Mouse (Mus musculus): ENCODE results near the gene Cpt1a. TPM values are rescaled to one million over a fixed set of nuclear protein-coding genes. Genes with fewer than 3 reads are reported as not detected.

The Cpt1a gene
- polyA plus RNA-seq, 1 experiment: 24.1 TPM

GRCm38 (mm10) chr19:3376966-3377715 lies 55.0 kb downstream of the Cpt1a start:
- 30% methylated on average over 4 of the region's 4 CpGs for WGBS
- DNase-seq: no peak
- Histone ChIP-seq H3K4me3 (replicated peaks; ENCODE audit: insufficient read depth, low read depth, low read length) (no peak overlapping the region), H3K27ac (ENCODE audit: insufficient read depth, low read length) (no peak overlapping the region), H3K4me1 (ENCODE audit: control insufficient read depth, insufficient read depth, low read length) (no peaks in the 10 kb centered on the region), H3K27me3 (ENCODE audit: control insufficient read depth, insufficient read depth, low read length) (no peaks in the 10 kb centered on the region)
- TF ChIP-seq CTCF (IDR thresholded peaks at IDR 0.05; ENCODE audit: borderline replicate concordance, insufficient read depth, low read depth, low read length) (no peak), POLR2A (IDR thresholded peaks at IDR 0.05; ENCODE audit: borderline replicate concordance, insufficient read depth, low read length) (no peak)

GRCm38 (mm10) chr19:3378614-3379013 lies 56.5 kb downstream of the Cpt1a start:
- H3K27me3 ChIP-seq (ENCODE audit: control insufficient read depth, insufficient read depth, low read length): no peaks in the 10 kb centered on the region
- no peak overlapping the region for H3K4me3 ChIP-seq (replicated peaks; ENCODE audit: insufficient read depth, low read depth, low read length)
- no peaks in the 10 kb centered on the region for H3K4me1 ChIP-seq (ENCODE audit: control insufficient read depth, insufficient read depth, low read length)
- WGBS: 89% methylated on average over 3 of the region's 3 CpGs
- no peak for DNase-seq
- H3K27ac ChIP-seq (ENCODE audit: insufficient read depth, low read length): no peak overlapping the region
- no peak for TF ChIP-seq POLR2A (IDR thresholded peaks at IDR 0.05; ENCODE audit: borderline replicate concordance, insufficient read depth, low read length)
- TF ChIP-seq CTCF (IDR thresholded peaks at IDR 0.05; ENCODE audit: borderline replicate concordance, insufficient read depth, low read depth, low read length): no peak

- TF ChIP-seq CTCF (IDR thresholded peaks at IDR 0.05; ENCODE audit: borderline replicate concordance, insufficient read depth, low read depth, low read length): no peak
- no peak for TF ChIP-seq POLR2A (IDR thresholded peaks at IDR 0.05; ENCODE audit: borderline replicate concordance, insufficient read depth, low read length)
- DNase-seq: no peak
- H3K4me1 ChIP-seq (ENCODE audit: control insufficient read depth, insufficient read depth, low read length): no peaks in the 10 kb centered on the region
- no peaks in the 10 kb centered on the region for H3K27me3 ChIP-seq (ENCODE audit: control insufficient read depth, insufficient read depth, low read length)
- 71% methylated on average over 6 of the region's 6 CpGs for WGBS
- H3K4me3 ChIP-seq (replicated peaks; ENCODE audit: insufficient read depth, low read depth, low read length): no peak overlapping the region
- no peak overlapping the region for H3K27ac ChIP-seq (ENCODE audit: insufficient read depth, low read length)
Observed at GRCm38 (mm10) chr19:3388061-3388460, 65.9 kb downstream of the Cpt1a start.

GRCm38 (mm10) chr19:3388629-3389057 lies 66.5 kb downstream of the Cpt1a start, which contains the start of gene Tesmin:
Gene Tesmin, plus strand, starts transcription at chr19:3388857.
- TF ChIP-seq CTCF (IDR thresholded peaks at IDR 0.05; ENCODE audit: borderline replicate concordance, insufficient read depth, low read depth, low read length): 0 out of 2 replicates have a peak, but pooled peaks have one; percentile 5
- no peak for TF ChIP-seq POLR2A (IDR thresholded peaks at IDR 0.05; ENCODE audit: borderline replicate concordance, insufficient read depth, low read length)
- no peaks in the 10 kb centered on the region for H3K4me1 ChIP-seq (ENCODE audit: control insufficient read depth, insufficient read depth, low read length)
- peak; percentile 38 to 39 for DNase-seq
- H3K27me3 ChIP-seq (ENCODE audit: control insufficient read depth, insufficient read depth, low read length): no peaks in the 10 kb centered on the region
- H3K27ac ChIP-seq (ENCODE audit: insufficient read depth, low read length): no peak within 1 kb of the TSS
- peak within 1 kb of the TSS; percentile 16 for H3K4me3 ChIP-seq (replicated peaks; ENCODE audit: insufficient read depth, low read depth, low read length)
- WGBS: 1% methylated on average over 33 of the region's 33 CpGs

GRCm38 (mm10) chr19:3389089-3389488 lies 67.0 kb downstream of the Cpt1a start:
- TF ChIP-seq CTCF (IDR thresholded peaks at IDR 0.05; ENCODE audit: borderline replicate concordance, insufficient read depth, low read depth, low read length) (peak; percentile 54), POLR2A (IDR thresholded peaks at IDR 0.05; ENCODE audit: borderline replicate concordance, insufficient read depth, low read length) (no peak)
- Histone ChIP-seq H3K4me1 (ENCODE audit: control insufficient read depth, insufficient read depth, low read length) (no peaks in the 10 kb centered on the region), H3K27me3 (ENCODE audit: control insufficient read depth, insufficient read depth, low read length) (no peaks in the 10 kb centered on the region), H3K4me3 (replicated peaks; ENCODE audit: insufficient read depth, low read depth, low read length) (peak overlapping the region; percentile 16), H3K27ac (ENCODE audit: insufficient read depth, low read length) (no peak overlapping the region)
- under 1% methylated on average over 43 of the region's 43 CpGs for WGBS
- DNase-seq: peak; percentile 53 to 64

GRCm38 (mm10) chr19:3392384-3392783 lies 70.2 kb downstream of the Cpt1a start:
- TF ChIP-seq POLR2A (IDR thresholded peaks at IDR 0.05; ENCODE audit: borderline replicate concordance, insufficient read depth, low read length): no peak
- no peak for TF ChIP-seq CTCF (IDR thresholded peaks at IDR 0.05; ENCODE audit: borderline replicate concordance, insufficient read depth, low read depth, low read length)
- WGBS: 96% methylated on average over 1 of the region's 1 CpGs
- Histone ChIP-seq H3K4me3 (replicated peaks; ENCODE audit: insufficient read depth, low read depth, low read length) (no peak overlapping the region), H3K27ac (ENCODE audit: insufficient read depth, low read length) (no peak overlapping the region), H3K27me3 (ENCODE audit: control insufficient read depth, insufficient read depth, low read length) (no peaks in the 10 kb centered on the region), H3K4me1 (ENCODE audit: control insufficient read depth, insufficient read depth, low read length) (no peaks in the 10 kb centered on the region)
- DNase-seq: no peak

GRCm38 (mm10) chr19:3394216-3394615 lies 72.1 kb downstream of the Cpt1a start:
- WGBS: 83% methylated on average over 3 of the region's 3 CpGs
- no peak overlapping the region for H3K4me3 ChIP-seq (replicated peaks; ENCODE audit: insufficient read depth, low read depth, low read length)
- DNase-seq: no peak
- H3K27ac ChIP-seq (ENCODE audit: insufficient read depth, low read length): no peak overlapping the region
- TF ChIP-seq POLR2A (IDR thresholded peaks at IDR 0.05; ENCODE audit: borderline replicate concordance, insufficient read depth, low read length): no peak
- TF ChIP-seq CTCF (IDR thresholded peaks at IDR 0.05; ENCODE audit: borderline replicate concordance, insufficient read depth, low read depth, low read length): no peak
- no peaks in the 10 kb centered on the region for H3K4me1 ChIP-seq (ENCODE audit: control insufficient read depth, insufficient read depth, low read length)
- H3K27me3 ChIP-seq (ENCODE audit: control insufficient read depth, insufficient read depth, low read length): no peaks in the 10 kb centered on the region

- Histone ChIP-seq H3K4me3 (replicated peaks; ENCODE audit: insufficient read depth, low read depth, low read length) (no peak overlapping the region), H3K27ac (ENCODE audit: insufficient read depth, low read length) (no peak overlapping the region), H3K27me3 (ENCODE audit: control insufficient read depth, insufficient read depth, low read length) (no peaks in the 10 kb centered on the region), H3K4me1 (ENCODE audit: control insufficient read depth, insufficient read depth, low read length) (no peaks in the 10 kb centered on the region)
- TF ChIP-seq POLR2A (IDR thresholded peaks at IDR 0.05; ENCODE audit: borderline replicate concordance, insufficient read depth, low read length) (no peak), CTCF (IDR thresholded peaks at IDR 0.05; ENCODE audit: borderline replicate concordance, insufficient read depth, low read depth, low read length) (no peak)
- no peak for DNase-seq
- WGBS: 88% methylated on average over 4 of the region's 4 CpGs
Observed at GRCm38 (mm10) chr19:3400057-3400456, 77.9 kb downstream of the Cpt1a start.
